Mouse (Mus musculus): Measurements from ENCODE around the gene A730071L15Rik. TPM values are rescaled to one million over a fixed set of nuclear protein-coding genes. Genes with fewer than 3 reads are reported as not detected.

The A730071L15Rik gene
- polyA plus RNA-seq, 1 experiment from 2014 or later: 0.95 TPM

DNA sequence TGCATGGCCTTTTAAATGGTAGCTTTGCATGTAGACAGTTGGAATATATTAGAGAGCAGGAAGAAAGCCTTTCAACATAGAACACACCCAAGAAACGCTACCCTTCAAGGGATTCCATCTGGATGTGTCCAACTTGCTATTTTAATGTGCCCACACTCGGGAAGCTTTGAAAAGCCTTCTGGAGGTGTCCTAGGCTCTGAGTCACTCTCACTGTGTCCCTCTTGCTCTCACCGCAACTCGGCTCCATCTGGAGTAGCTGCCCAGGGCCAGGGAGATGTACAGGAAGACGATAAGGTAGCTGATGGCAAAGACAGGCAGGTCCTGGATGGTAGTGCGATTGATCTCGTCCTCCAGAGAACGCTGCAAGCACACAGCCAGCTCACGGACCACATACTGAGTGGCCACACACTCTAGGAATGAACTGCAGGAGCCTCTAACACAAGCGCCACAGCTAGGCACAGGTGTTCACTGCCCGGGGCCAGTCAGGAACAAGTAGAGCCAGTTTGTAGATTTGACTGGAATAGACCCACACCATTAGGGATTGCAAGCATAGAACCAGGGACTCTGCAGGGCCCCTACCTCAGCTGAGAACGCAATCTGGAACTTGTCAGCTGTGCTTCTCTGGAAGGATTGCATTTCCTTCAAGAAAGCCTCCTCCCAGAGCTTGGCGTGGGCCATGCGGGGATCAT lies 24.9 kb downstream of the A730071L15Rik start:
- WGBS: 82% methylated on average over 14 of the region's 14 CpGs
- no peak overlapping the region for H3K4me3 ChIP-seq (ENCODE audit: low read depth, low read length)
- no peak overlapping the region for H3K27ac ChIP-seq (ENCODE audit: low read depth, low read length)
- DNase-seq (ENCODE audit: low spot score) (no peak), ATAC-seq (no peak)
- H3K4me1 ChIP-seq (ENCODE audit: control insufficient read depth, insufficient read depth, low read length): no peaks in the 10 kb centered on the region
- no peaks in the 10 kb centered on the region for H3K36me3 ChIP-seq (ENCODE audit: control insufficient read depth, insufficient read depth, low read length)
- H3K4me2 ChIP-seq (ENCODE audit: low read length): no peak overlapping the region
- H3K9ac ChIP-seq (ENCODE audit: low read length): no peak overlapping the region
- no peaks in the 10 kb centered on the region for H3K27me3 ChIP-seq (replicated peaks; ENCODE audit: control insufficient read depth, insufficient read depth, low read length)
- no peaks in the 10 kb centered on the region for H3K9me3 ChIP-seq (replicated peaks; ENCODE audit: control insufficient read depth, low read length)

DNA sequence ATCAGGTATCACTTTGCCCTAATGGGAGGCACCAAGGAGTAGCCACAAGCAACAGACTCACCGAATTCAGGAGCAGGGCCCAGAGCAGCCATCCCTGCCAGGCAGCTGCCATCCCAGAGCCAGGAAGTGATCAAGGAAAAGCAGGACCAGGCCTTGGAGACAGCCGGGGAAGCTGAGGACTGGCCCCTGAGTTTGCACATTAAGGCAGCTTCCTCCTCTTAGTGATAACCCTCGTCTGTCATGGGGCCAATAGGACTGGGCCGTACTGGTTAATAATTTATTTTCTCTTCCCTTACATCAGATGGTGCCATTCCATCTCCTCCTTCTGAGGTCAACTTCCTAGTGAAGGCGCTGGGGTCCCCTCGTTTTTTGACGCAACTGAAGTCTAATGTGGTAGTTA lies 30.2 kb downstream of the A730071L15Rik start, which contains the start of gene Npc1l1:
TSS of gene Npc1l1 (minus strand) at position 132 of the 400 bp plus-strand sequence.
- H3K4me2 ChIP-seq (ENCODE audit: low read length): no peak within 1 kb of the TSS
- no peak within 1 kb of the TSS for H3K27ac ChIP-seq (ENCODE audit: low read depth, low read length)
- DNase-seq (ENCODE audit: low spot score): no peak
- no peak within 1 kb of the TSS for H3K4me3 ChIP-seq (ENCODE audit: low read depth, low read length)
- H3K36me3 ChIP-seq (ENCODE audit: control insufficient read depth, insufficient read depth, low read length): no peaks in the 10 kb centered on the region
- 86% methylated on average over 7 of the region's 7 CpGs for WGBS
- ATAC-seq: no peak
- no peaks in the 10 kb centered on the region for H3K27me3 ChIP-seq (replicated peaks; ENCODE audit: control insufficient read depth, insufficient read depth, low read length)
- no peak within 1 kb of the TSS for H3K9ac ChIP-seq (ENCODE audit: low read length)
- H3K4me1 ChIP-seq (ENCODE audit: control insufficient read depth, insufficient read depth, low read length): no peaks in the 10 kb centered on the region
- H3K9me3 ChIP-seq (replicated peaks; ENCODE audit: control insufficient read depth, low read length): no peaks in the 10 kb centered on the region

- H3K36me3 ChIP-seq (ENCODE audit: control insufficient read depth, insufficient read depth, low read length): no peaks in the 10 kb centered on the region
- DNase-seq (ENCODE audit: low spot score): no peak
- no peaks in the 10 kb centered on the region for H3K4me1 ChIP-seq (ENCODE audit: control insufficient read depth, insufficient read depth, low read length)
- no peak for ATAC-seq
- H3K4me3 ChIP-seq (ENCODE audit: low read depth, low read length): no peak overlapping the region
- H3K27me3 ChIP-seq (replicated peaks; ENCODE audit: control insufficient read depth, insufficient read depth, low read length): no peaks in the 10 kb centered on the region
- no peak overlapping the region for H3K9ac ChIP-seq (ENCODE audit: low read length)
- no peak overlapping the region for H3K4me2 ChIP-seq (ENCODE audit: low read length)
- H3K9me3 ChIP-seq (replicated peaks; ENCODE audit: control insufficient read depth, low read length): no peaks in the 10 kb centered on the region
- 79% methylated on average over 4 of the region's 4 CpGs for WGBS
- H3K27ac ChIP-seq (ENCODE audit: low read depth, low read length): no peak overlapping the region
These were observed 33.2 kb downstream of the A730071L15Rik start for GRCm38 (mm10) chr11:6233025-6233424.

- 49% methylated on average over 19 of the region's 19 CpGs for WGBS
- DNase-seq (ENCODE audit: low spot score) (no peak), ATAC-seq (no peak)
- H3K4me2 ChIP-seq (ENCODE audit: low read length): no peak overlapping the region
- no peak overlapping the region for H3K4me3 ChIP-seq (ENCODE audit: low read depth, low read length)
- H3K27me3 ChIP-seq (replicated peaks; ENCODE audit: control insufficient read depth, insufficient read depth, low read length): no peaks in the 10 kb centered on the region
- no peaks in the 10 kb centered on the region for H3K9me3 ChIP-seq (replicated peaks; ENCODE audit: control insufficient read depth, low read length)
- no peaks in the 10 kb centered on the region for H3K36me3 ChIP-seq (ENCODE audit: control insufficient read depth, insufficient read depth, low read length)
- H3K4me1 ChIP-seq (ENCODE audit: control insufficient read depth, insufficient read depth, low read length): no peaks in the 10 kb centered on the region
- H3K9ac ChIP-seq (ENCODE audit: low read length): no peak overlapping the region
- H3K27ac ChIP-seq (ENCODE audit: low read depth, low read length): no peak overlapping the region
These were observed 44.9 kb downstream of the A730071L15Rik start for GRCm38 (mm10) chr11:6244707-6245106.

Other genes with a start within 250 kb of the A730071L15Rik start
- gene Gck, start 249.9 kb upstream of the A730071L15Rik start, polyA plus RNA-seq (2014; fragmentation: Nextera tagmentation; extraction: Ambion mirVana): 6.5 and 7.3 TPM in 2 replicates
- gene Ykt6, start 244.3 kb upstream of the A730071L15Rik start, polyA plus RNA-seq (2014; fragmentation: Nextera tagmentation; extraction: Ambion mirVana): 46.3 and 47.5 TPM in 2 replicates
- 51.6 and 87.1 TPM in 2 replicates for gene Camk2b, start 133.7 kb upstream of the A730071L15Rik start, polyA plus RNA-seq (2014; fragmentation: Nextera tagmentation; extraction: Ambion mirVana)
- 49.7 and 50.3 TPM in 2 replicates for gene Nudcd3, start 386 bp downstream of the A730071L15Rik start, polyA plus RNA-seq (2014; fragmentation: Nextera tagmentation; extraction: Ambion mirVana)
- 0.05 TPM in 1 of 2 replicates, not detected in the other for gene Npc1l1, start 30.1 kb downstream of the A730071L15Rik start, polyA plus RNA-seq (2014; fragmentation: Nextera tagmentation; extraction: Ambion mirVana)
- gene Ddx56, start 67.7 kb downstream of the A730071L15Rik start, polyA plus RNA-seq (2014; fragmentation: Nextera tagmentation; extraction: Ambion mirVana): 84.3 and 91.7 TPM in 2 replicates
- gene Tmed4, start 74.8 kb downstream of the A730071L15Rik start, polyA plus RNA-seq (2014; fragmentation: Nextera tagmentation; extraction: Ambion mirVana): 171 and 172 TPM in 2 replicates
- 54.8 and 72.0 TPM in 2 replicates for gene Ogdh, start 91.6 kb downstream of the A730071L15Rik start, polyA plus RNA-seq (2014; fragmentation: Nextera tagmentation; extraction: Ambion mirVana)
- 28.6 and 32.6 TPM in 2 replicates for gene Zmiz2, start 189.0 kb downstream of the A730071L15Rik start, polyA plus RNA-seq (2014; fragmentation: Nextera tagmentation; extraction: Ambion mirVana)
- gene Ppia, start 215.4 kb downstream of the A730071L15Rik start, polyA plus RNA-seq (2014; fragmentation: Nextera tagmentation; extraction: Ambion mirVana): 4,105 and 4,592 TPM in 2 replicates
- 593 and 826 TPM in 2 replicates for gene H2afv, start 244.4 kb downstream of the A730071L15Rik start, polyA plus RNA-seq (2014; fragmentation: Nextera tagmentation; extraction: Ambion mirVana)